Mouse (Mus musculus) kidney, adult 18-20 months (tissue): ENCODE results near the gene Zfp93.
A peak's percentile ranks its signal among the peaks of the same experiment; 100 is the strongest.

Experiments used
- DNase-seq: peaks from one replicate; pipeline ENCODE4 v3.0.0; 2021

The Zfp93 gene

GRCm38 (mm10) chr7:24291387-24292090 is 21.3 kb downstream of the Zfp93 start:
- DNase-seq, result no peak

GRCm38 (mm10) chr7:24293061-24293851 is 23.0 kb downstream of the Zfp93 start:
- no peak for DNase-seq

DNA sequence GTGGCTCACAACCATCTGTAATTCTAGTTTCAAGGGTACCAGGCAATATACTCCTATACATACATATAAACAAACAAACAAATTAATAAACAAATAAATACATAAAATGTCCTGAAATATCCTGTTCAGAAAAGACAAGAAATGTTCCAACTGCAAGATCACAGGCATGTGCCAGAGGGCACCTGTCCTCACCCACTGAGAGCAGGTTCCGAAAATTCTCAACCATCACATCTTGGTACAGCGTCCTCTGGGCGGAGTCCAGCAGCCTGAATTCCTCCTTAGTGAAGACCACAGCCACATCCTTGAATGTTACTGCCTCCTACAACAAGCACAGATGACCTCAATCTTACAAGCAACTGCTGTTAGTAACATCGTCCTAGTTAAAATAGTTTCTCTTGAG is 24.5 kb downstream of the Zfp93 start:
- no peak for DNase-seq

GRCm38 (mm10) chr7:24295376-24295775 is 25.2 kb downstream of the Zfp93 start:
- no peak for DNase-seq

- no peak for DNase-seq
Observed at GRCm38 (mm10) chr7:24296386-24296785, 26.2 kb downstream of the Zfp93 start.

DNA sequence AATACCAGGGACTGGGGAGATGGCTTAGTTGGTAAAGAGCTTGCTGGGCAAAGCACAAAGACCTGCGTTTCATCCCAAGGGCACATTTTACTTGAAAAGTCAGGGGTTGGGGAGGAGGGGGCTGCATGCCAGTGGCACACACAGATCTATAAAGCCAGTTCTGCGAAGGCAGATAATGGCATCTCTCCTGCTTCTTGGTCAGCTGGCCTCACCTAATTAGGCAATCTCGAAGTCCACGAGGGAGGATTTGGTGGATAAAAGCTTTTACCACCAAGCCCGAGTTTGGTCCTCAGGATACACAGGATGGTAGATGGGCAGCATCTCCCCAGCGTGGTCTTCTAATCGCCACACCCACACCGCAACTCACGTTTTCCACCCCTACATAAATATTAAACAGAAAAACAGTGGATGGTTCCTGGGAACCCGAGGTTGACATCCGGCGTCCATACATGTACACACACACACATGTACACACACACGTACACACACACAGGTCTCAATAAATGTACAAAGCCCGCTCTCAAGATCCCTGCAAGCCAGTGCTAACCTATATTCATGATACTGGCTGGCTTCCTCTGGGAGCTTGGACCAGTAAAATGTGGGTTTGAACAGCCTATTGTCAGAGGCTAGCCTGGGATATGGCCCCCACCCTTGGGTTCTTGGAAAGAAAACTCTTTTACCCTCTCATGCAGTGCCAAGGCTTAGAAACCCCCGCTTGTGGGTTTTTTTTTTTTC is 27.3 kb downstream of the Zfp93 start:
- no peak for DNase-seq

GRCm38 (mm10) chr7:24298635-24298972 is 28.4 kb downstream of the Zfp93 start:
- DNase-seq, result no peak

DNA sequence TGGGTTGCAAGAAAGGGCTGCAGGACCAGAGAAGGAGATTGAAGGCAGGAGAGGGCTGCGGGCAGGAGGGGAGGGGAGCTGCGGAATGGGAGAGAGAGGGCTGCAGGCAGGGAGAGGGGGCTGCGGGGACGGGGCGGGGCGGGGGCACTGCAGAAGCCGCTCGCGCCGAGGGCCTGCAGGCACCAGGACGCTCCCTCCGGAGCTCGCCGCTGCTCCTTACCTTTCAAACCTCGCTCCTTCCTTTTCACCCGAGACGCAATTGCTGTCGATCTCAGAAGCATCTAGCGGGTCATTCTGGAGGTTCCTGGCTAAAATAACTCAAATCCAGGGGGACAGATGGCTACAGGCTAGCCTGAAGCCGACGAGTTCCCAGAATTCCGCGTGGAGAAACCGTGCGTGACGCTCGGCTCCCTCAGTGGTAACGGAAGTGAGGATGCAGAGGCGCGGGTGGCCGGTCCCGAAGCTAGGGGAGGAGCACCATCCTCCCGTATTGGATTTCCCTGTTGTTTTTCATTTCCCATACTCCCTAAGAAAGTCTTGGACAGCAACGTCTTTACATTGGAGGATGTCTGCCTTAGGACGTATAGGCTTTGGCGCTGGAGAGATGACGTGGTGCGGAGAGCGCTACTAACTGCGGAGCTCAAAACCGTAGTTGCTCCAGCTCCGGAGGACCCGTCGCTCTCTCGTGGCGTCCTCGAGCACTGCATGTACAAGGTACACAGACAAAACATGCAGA is 28.9 kb downstream of the Zfp93 start:
- peak; percentile 78 for DNase-seq

GRCm38 (mm10) chr7:24299823-24300481 is 29.7 kb downstream of the Zfp93 start:
- peak; percentile 17 for DNase-seq

DNA sequence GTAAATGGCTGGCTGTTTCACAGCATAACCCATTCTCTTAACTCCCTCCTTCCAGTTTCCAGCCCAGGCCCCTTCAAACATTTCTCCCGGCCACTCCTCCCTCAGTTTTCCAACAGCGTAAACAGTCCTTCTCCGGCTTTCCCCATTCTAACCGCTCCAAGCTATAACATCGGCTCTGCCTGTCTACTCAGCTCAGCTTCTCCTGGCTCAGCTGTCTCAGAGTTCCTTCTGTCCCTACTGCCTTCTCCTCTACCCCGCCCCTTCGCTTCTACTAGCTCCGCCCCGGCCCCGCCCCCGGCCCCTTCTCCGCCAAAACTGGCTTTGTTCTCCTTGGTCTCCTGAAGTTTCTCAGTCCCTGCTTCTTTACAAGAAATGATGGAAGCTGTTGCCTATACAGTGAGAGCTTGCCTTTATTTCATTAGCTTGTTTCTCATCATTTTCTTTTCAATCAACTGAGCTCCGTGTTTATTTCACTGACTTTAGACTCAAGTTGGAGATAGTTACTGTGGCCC is 30.6 kb downstream of the Zfp93 start, which contains the start of gene Zfp61:
Gene Zfp61 (minus strand): TSS at position 462 of the 512 bp plus-strand sequence.
- peak; percentile 23 for DNase-seq

DNA sequence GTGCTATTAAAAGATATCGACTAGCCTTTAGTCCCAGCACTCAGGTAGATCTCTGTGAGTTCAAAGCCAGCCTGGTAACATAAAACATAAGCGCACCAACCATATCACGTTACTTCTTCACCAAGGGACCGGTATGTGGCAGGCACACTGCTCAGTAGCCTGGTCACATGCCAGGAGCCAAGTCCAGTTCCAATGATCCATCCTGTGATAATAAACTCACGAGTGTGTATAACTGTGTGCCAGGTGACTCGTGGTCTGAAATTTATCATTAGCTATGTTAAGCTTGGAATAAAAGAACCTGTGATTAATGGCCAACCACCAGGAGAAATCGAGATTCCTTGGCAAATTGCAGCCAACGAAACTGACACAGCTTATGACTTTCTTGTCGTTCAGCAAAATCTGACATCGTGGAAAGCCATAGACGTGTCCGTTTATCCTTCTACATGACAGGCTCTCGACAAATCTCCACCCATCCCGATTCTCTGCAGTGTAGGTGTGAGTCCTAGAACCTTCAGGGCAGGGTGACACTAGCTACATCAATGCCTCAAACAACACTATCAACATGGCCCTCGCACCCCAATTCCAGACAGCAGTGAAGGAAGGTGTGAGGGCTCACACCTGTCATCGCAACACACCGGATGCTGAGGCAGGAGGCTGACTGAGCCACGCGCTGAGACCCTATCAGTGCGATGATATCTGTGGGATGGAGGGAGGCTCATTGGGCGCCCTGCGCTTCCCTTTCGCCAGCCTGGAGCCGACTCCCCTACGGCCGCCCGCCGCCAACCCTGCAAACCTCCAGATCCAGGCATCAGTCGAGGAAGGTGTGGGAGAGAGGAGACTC is 45.7 kb downstream of the Zfp93 start:
- DNase-seq, result peak; percentile 16

- peak; percentile 96 for DNase-seq
Observed at GRCm38 (mm10) chr7:24316567-24317092, 46.4 kb downstream of the Zfp93 start, which contains the start of gene Zfp94. Zfp94 (minus strand) TSS chr7:24316666.

GRCm38 (mm10) chr7:24318942-24319341 is 48.7 kb downstream of the Zfp93 start:
- DNase-seq, result no peak

DNA sequence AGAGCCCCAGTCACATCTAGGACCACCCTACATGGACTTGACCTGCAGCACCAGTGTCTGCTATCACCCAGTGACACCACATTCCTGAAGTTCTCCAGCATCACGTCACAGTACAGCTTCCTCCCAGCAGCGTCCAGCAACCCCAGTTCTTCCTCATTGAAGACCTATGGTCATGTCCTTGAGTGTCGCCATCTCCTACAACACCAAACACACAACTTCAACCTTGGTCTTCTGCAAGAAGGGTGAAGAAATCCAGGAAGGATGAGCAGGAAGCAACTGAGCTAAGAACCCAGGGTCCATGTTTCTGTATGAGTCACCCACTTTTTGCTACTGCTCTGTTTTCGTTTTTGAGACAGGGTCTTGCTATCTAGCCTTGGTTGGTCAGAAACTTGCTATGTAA is 52.4 kb downstream of the Zfp93 start:
- no peak for DNase-seq

DNA sequence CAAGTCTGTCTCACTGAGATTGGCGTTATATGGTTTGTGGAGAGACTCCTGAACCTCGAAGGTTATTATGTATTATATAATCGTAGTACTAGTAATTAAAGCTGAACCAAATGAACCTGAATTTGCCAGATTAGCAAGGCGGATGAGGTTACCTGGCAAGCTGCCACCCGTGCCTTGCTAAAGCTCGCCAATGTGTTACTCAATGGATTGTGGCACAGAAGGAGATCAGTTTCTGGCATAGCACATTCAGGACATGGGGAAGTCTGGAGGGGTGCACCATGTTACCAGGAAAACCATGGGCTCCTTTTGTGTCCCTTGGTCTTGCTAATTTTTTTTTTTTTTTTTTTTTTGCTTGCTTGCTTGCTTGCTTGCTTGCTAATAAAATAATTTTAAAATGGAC is 55.0 kb downstream of the Zfp93 start:
- peak; percentile 21 for DNase-seq

GRCm38 (mm10) chr7:24325675-24326128 is 55.5 kb downstream of the Zfp93 start:
- DNase-seq, result no peak

GRCm38 (mm10) chr7:24326273-24327135 is 56.3 kb downstream of the Zfp93 start:
- no peak for DNase-seq
